Mouse (Mus musculus) right cerebral cortex, postnatal 25 days (tissue): Measurements from ENCODE around the gene Ccnl1.

Experiments used
- DNase-seq: peaks from one replicate; pipeline ENCODE4 v3.0.0; 2022

Gene Ccnl1

DNA sequence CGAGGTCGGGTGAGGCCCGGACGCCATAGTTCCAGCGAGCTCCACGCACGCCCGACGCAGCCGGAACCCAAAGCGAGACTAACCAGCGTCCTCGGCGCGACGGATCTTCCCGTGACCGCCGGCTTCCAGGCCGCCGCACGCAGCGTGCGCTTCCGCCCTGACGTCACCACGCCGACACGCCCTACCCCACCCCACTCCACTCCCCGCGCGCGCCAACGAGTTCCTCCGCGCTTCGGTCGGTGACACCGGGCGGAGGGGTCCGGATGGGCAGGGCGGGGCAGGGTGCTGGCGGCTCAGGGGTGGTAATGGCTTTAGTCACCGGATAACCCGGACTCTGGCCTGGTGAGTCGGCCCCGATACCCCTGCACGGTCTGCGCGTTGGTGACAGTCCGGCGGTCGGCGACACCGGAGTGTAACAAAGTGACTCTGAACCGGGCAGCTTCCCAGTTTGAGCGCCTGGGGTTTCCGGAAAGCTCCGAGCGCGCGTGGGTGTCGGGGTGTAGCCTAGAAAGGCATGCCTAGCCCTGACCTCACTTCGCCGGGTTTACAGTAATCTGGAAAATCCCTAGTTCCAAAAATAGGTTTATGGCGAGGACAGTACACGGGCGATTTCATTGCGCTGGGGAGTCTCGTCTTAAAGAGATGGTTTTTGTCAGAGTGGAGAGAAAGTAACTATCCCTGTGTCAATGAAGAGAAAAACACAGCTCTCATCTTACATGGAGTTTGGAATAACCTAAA is at the start of gene Ccnl1:
TSS of gene Ccnl1 (minus strand) at position 148 of the 738 bp plus-strand sequence.
- DNase-seq: peak; percentile 97

DNA sequence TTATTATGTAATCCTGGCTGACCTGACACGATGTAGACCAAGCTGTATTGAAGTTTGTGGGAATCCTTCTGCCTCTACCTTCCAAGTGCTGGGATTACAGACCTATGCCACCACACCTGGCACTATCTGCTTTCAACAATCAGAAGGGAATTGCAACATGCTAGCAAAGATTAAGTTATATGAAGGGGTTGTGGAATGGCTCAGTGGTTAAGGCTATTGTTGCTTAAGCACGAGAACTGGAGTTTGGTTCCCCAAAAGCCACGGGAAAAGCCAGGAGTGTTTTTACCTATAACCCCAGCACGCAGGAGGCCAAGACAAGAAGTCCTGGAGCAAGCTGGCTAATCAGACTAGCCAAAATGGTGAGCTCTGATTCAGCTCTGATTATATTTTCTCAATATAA is 46.9 kb upstream of the Ccnl1 start:
- DNase-seq: no peak

DNA sequence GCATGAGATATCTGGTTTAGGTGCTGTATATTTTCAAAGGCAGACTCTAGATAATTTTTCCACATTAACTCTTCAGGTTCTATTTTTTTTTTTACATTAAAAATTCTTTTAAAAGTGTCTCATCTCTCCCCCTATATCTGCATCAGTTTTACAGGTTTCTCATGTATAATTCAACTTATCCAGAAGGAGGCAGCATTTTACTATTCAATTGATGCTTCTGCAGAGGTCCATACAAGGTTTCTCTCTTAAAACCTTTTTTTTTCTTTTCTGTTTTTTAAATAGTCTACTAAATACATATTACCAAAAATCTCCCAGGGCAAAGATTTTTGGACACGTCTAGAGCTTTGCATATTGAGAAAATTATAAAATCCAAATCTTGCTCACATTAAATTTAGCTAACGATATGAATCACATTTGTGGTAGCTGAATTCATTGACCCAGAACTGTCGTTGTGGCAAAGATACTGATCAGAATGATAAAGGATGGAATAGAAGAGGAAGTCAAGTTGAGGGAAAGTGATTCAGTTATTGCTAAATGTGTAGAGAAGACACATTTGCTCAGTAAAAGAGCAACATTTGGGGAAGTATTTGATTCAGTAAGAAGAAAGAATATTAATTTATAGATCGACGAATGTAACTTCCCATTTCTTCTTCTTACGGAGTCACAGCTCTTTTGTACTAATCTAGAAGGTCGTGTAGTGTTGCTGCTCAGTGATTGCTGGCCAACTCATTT is 46.3 kb upstream of the Ccnl1 start:
- DNase-seq: no peak

DNA sequence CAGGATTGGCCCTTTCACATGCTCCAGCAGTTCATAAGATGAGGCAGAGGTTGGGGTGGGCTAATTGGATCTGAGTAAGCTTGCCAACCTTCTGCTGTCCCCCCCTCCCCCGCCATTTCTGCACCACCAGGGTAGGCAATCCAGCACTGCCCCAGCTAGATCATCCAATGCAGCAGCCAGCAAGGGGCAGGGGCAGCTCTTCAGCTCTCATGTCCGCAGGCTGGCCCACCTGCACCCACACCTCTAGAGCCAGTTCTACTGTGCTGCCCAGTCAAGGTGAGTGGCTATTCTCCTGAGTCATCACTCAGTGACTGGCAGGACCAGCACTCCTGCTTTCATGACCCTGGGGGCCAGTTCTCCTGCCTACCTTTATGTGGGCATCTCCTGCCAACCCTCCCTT is 42.4 kb upstream of the Ccnl1 start:
- DNase-seq: no peak

DNA sequence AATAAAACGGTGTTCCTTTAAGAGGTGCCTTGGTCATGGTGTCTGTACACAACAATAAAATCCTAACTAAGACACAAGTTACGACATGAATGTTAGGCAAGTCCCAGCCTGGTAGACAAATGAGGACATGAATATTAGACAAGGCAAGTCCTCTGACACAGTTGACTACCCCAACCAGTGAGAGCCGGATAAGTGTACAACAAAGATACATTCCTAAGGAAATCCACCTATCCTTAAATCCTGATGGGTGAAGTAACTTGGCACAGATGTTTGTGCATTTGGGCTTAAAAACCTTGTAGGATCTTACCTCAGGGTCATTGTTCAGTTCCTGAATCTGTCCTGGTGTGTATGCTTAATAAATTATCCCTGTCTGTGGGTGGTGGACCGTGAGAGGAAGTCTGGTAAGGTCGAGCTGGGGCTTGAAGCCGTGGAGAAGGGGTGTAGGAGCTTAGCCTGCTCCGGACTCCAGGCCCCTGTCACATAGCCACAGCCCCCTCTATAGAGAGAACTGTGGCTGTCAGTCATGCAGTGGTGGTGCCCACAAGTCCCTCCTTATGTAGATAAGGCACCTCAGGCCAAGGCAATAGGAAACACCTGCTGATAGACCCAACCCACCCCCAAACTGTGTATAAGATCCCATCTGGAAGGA is 39.4 kb upstream of the Ccnl1 start:
- no peak for DNase-seq

DNA sequence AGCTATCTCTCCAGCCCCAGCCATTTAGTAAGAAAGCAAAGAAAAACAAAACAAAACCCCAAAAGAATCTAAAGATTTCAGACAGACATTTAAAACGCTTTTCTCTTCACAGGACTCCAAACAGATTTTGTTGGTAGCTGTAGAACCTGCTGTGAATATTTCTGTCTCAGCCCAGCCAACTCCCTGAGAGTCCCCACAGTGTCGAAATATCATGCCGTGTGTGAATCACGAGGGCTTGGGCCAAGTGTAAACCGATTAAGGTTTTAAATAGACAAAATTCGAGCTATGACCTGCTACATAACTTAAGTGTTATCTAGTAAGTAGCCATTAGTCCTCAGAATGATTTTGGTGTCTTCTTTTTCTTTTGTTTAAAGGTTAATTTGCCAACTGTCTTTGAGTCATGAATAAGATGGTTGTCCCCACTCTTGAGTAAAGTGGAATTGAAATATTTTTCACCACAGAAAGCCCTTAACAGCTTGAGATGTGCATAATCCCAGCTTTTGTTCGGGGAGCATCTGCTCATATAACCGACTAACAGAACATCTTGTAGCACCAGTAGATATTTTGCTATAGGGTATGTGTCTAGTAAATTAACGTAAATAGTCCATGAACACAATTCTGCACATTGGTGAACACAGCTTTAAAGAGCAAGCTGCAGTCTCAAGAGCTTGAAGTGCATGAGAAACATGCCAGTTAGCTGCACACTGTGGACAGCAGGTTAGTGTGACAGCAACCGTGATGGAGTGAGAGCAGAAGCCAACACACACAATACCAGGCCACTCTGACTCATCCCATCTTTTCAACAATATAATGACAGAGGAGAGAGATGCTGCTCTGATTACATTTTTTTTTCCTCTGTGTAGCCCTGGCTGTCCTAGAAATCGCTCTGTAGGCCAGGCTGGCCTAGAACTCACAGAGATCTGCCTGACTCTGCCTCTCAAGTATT is 34.6 kb upstream of the Ccnl1 start:
- DNase-seq: no peak

DNA sequence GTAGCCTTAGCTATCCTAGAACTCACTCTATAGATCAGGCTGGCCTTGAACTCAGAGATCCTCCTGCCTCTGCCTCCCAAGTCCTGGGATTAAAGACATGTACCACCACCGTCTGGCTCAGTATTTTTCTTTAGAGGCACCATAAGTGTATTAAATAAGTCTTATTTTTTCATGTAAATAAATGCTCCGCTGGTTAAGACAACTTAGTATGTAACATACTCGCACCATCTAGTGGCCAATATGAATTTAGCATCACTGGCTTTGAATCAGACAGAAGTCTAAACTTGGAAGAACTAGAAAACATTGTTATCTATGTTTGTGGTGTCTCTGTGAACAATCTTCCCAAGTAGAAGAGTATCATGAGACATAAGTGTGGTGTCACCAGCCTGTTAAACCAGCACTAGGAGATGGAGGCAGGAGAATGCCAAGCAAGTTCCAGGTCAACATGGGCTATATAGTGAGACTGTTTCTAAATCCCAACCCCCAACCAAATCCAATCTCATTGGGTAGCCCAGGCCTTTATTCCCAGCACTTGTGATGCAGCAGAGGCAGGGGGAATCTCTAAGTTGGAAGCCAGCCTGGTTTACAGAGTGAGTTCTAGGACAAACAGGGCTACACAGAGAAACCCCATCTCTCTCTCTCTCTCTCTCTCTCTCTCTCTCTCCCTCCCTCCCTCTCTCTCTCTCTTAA is 33.1 kb upstream of the Ccnl1 start:
- no peak for DNase-seq

DNA sequence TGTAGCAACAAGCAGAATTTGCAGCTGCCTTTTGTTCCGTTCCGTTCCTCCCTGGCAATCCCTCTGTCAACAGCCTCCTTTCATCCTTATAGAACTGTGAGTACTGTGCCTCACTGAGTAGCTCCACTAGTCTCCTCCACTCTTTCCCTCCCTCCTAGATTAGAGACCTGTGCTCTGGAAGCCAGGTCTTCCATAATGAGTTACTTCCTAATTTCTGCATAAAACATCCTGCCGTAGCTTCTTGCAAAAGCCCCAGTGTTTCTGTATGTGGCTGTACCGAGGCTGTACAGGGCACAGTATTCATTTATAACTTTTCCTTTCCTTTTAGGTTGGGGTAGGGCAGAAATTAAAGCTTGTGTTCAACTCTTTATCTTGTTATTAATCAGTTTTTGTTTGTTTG is 32.5 kb upstream of the Ccnl1 start:
- DNase-seq: no peak

DNA sequence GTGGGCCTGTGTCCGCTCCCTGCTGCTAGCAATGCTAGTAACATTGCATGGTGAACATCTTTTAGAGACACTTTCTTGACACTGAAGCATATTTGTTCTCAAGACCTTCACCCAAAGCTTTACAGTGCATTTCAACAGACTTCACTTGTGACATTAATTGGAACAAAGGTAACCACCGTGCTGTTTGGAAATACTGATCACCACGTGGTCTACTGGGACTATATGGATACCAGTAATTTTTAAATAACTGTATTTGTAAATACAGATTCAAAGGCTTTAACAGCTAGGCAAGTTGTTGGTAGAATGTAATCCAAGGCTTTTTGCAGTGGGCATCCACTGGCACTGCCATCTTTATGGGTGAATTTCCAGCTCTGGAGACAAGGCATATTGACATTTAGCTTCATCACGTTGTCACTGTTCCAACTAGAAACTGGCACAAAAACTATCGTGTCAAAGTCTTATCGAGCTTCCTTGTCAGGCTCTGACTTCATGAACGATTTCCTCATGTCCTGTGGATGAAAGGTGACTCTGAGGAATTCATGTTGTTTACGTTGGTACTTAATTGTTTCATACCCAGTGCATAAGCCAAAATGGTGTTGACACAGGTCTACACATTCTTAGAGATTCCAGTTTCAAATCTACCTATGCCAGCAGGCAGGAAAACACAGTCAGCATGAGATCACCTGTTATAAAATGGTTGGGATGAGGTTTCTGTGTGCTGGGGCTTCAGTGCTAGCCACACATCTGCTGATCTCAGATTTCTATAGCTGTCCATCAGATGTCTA is 30.9 kb upstream of the Ccnl1 start:
- no peak for DNase-seq

DNA sequence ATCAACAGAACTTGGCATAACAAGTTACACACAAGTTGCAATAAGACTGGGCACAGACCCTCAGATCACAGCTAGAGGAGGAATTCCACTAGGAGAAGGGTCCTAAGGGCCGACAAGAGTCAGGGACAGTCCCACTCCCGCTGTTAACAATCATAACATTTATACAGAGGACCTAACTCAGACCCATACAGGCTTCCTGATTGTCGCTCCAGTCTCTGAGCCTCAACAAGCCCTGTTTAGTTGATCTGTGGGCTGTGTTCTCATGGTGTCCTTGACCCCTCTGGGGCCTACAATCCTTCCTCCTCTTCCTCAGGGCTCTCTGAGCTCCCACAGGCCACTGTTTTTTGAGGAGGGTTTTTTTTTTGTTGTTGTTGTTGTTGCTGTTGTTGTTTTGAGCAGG is 18.2 kb upstream of the Ccnl1 start:
- DNase-seq: no peak

DNA sequence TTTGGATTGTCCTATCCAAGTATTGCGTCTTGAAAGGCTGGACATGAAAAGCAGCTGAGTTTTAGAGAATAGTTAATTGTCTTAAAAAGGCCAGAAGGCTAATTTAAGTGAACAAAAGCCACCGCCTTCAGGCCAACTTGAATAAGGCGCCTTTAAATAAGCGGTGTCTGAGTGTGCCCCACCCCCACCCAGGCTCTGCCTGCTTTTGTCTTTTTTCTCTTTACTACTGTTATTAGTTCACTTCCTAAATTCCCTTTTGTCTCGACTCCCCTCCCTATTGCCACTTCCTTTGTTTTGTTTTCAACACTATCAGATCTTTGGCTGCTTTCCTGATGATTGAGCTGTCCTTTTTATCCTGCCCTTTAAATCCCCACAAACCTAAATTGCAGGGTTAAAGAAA is 17.3 kb upstream of the Ccnl1 start:
- no peak for DNase-seq

DNA sequence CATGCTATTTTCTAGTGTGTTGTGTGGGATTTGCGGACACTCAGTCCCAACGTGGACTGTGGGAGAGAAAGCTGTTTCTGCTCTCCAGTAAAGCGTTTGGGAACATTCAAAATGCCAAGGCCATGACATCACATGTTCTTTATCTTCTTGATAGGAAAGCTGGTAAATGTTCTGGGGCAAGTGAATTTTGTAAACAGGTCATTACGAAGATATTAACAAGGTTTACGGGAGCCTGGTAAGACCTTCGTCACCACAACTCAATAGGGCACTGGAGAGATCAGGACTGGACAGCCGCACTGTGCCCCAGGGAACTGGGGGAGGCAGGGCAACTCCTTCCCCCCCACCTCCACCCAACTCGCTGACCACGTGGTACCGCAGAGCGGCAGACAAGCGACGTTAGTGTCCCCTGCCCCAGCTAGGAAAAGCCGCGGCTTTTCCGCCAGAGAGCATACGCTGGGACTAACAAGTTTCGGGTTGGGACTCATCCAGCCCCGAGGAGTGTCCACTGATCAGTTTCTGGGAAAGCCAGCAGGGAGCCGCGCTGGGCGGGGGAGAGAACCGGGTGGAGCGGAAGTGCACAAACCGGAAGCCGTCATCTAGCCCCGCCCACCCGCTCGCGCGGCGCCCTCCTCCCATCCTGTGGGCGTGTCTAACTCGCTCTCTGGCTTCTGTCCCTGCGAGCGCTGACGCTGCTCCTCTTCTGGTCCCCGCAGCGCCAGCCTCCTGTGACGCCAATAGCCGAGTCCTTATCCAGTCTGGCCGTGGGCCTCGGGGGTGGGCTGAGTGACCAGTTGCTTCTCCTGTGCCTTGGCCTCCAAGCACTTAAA is 16.4 kb upstream of the Ccnl1 start:
- peak; percentile 98 for DNase-seq

DNA sequence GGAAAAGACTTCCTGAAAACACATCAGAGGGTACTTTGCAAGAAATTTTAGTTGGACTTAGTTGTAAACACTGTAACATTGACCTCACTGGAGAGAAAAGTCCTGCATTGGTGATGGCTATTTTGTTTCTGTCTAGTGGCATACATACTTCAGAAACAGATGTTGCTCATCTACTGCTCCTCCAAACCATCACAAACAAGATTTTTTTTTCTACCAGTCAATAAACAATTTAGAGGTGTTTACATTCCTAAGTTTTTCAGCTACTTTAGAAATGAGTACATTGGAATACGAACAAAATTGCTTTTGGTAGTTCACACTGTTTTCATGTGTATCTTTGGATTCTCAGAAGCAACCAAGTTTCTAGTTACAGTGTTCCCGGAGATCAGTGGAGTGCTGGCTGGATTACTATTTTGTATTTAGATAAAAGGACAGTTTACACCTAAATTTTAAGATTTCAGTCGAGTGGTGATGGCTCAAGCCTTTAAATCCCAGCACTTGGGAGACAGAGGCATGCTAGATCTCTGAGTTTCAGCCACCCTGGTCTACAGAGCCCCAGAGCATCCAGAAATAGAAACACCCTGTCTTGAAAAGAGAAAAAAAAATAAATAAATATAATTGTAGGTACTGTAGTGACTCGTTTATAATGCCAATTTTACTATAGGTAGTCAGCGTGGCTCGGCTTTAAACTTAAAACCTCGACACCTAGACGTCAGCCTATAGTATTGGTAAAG is 15.6 kb upstream of the Ccnl1 start:
- no peak for DNase-seq

DNA sequence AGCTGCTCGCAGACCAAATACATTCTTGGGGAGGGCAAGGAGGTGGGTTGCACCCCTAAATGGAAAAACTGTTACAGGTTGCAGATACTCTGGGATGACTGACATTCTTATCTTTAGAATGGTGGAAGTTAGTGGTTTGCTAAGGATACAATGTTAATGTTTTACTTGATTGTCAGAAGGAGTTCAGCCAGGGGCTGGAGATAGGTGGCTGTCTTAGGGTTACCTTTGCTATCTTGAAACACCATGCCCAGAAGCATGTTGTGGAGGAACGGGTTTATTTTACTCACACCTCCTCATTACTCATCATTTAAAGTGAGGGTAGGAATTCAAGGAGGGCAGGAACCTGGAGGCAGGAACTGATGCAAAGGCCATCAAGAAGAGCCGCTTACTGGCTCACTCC is 11.1 kb upstream of the Ccnl1 start:
- DNase-seq: no peak

DNA sequence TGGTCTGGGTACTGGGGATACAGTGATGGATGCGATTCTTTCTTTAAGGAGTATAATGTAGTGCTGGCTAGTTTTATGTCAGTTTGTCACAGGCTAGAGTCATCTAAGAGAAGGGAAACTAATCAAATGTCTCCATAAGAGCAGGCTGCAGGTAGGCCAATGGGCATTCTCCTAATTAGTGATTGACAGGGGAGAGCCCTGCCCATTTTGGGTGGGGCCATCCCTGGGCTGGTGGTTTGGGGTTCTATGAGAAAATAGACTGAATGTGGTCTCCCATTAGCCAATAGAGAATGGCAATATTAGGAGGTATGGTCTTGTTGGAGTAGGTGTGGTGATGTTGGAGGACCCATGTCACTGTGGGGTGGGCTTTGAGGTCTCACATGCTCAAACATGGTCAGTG is 8.3 kb upstream of the Ccnl1 start:
- no peak for DNase-seq

DNA sequence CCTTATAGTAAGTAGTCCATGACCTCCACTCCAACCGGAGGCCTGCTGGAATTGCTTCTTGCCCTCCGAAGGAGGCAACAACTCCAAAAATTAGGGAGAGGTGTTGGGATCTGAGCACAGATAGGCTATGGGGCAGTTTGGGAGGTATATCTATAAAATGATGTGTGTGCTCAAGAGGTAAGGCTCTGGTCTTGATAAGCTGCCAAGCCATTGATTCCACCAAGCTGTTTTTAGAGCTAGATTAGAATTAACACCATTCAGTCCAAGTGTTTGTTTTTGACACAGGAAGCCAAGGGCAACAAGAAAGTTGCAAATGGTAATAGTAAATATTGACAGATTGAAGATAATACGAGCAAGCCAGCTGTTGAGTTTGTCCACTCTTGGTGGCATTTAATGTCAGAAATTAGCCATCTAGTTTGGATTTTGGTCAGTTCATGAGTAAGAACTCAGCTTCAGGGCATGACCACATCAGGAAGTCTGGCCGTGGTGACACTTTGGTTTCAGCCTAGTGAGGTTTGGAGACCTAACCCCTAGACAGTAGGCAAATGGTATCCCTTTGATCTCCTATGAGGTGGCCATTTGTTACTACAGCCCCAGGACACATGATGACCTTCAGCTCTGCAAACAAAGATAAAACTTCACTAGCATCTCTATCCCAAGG is 4.4 kb upstream of the Ccnl1 start:
- DNase-seq: no peak

DNA sequence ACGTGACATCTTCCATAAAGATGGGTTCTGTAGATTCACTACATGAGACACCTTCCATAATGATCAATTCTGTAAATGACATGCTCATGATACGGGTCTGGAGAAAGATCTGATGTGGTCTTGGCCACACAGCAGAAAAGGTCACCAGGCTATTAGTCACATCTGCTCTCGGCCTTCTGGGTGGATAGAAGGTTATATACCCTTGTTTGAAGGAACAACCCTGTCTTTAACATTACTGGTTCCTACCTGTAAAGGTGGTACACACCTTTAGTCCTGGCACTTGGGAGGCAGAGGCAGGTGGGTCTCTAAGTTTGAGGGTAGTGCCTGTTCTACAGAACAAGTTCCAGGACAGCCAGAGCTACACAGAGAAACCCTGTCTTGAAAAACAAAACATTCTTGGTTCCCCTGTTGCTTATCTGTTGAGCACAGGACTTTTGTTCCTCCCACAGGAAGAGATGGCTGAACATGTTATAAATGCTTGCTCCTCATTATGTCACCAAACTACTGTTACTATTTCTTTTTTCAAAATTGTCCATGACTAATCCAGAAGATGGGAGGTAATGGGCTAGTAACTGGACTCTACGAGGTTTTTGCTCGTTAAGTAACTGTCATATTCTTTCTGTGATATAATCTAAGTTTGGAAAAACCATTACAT is 2.4 kb upstream of the Ccnl1 start:
- DNase-seq: no peak

DNA sequence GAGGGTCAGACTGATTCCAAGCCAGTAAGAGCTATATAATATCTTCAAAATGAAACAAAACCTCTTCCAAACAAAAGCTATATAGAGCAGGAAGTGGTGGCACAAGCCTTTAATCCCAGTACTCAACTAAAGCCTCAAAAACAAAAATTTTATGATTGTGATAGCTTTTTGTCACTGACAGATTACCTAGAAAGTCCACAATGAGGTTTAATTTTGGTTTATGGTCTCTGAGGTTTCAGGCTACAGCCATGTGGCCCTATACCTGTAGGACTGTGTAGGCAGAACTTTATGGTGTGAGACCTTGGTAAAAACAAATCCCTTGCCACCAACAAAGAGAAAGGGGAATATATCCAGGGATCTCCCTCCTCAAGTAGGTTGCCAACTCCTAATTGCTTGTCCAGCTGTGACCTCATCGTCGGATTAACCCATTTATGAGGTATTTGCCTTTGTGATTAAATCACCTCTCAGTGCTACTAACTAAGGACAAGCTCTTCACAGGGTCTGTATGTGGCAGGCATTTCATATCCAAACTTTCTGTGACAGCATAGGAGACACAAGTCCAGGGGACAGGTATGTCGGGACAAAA is 1.5 kb upstream of the Ccnl1 start:
- DNase-seq: no peak

DNA sequence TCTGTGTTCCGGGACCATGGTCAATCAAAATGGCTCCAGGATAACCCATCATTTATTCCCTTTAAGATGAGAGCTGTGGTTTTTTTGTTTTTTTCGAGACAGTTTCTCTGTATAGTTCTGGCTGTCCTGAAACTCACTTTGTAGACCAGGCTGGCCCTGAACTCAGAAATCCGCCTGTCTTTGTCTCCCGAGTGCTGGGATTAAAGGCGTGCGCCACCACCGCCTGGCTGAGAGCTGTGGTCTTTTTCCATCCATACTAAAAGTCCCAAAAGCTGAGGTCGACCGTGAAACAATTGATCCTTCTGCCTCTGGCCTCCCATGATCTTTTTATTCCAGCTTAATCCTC is 764 bp upstream of the Ccnl1 start:
- DNase-seq: no peak
